Mouse (Mus musculus): ENCODE measurements around the gene Podxl2. TPM values are rescaled to one million over a fixed set of nuclear protein-coding genes. Genes with fewer than 3 reads are reported as not detected.

The Podxl2 gene
- total and polyA plus RNA-seq, 2 experiments from 2014 or later, result 60.8 to 90.9 TPM

DNA sequence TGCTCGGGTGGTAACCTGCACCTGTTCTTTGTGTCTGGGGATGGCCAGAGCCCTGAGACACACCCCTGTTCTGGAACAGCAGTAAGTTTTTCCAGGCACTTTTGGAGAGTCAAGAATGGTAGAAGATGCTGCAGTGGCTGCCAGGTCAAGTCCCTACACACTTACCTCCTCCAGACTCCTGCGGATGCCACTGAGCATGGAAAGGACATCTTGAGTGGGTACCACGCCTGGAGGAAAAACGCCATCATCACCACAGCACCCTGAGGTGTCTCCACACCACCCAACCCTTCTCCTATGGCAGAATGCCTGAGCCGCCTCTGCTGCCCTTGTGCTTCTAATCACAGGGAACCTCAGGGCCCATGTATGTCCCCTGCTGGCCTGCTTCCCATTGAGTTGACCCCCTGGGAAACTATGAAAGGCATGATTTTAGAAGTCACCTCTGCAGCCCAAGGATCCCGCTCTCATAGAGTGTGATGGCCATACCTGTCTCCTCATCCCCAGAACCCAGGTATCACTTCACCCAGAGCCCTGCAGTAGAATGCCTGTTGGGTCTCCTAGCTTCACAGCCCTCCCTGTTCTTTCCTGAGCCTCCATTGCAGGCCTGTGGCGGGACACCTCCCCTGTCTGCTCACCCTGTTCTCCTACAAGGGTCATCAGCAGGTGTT, 29.8 kb downstream of the Podxl2 start:
- 0 out of 2 replicates have a peak, but pooled peaks cover under 1% of the 10 kb centered on the region for H3K36me3 ChIP-seq (replicated peaks; ENCODE audit: control insufficient read depth, insufficient read depth, low read length)
- no peak for ATAC-seq (ENCODE audit: insufficient read depth, low read depth)
- TF ChIP-seq CTCF (IDR thresholded peaks at IDR 0.05; ENCODE audit: low read depth), result no peak
- no peak for TF ChIP-seq EP300 (IDR thresholded peaks at IDR 0.05; ENCODE audit: low read depth)
- H3K9me3 ChIP-seq (replicated peaks; ENCODE audit: control insufficient read depth, low read length), result no peaks in the 10 kb centered on the region
- no peak overlapping the region for H3K27ac ChIP-seq (ENCODE audit: low read depth)
- H3K27me3 ChIP-seq (ENCODE audit: control insufficient read depth, insufficient read depth, low read length), result no peaks in the 10 kb centered on the region
- H3K4me3 ChIP-seq (ENCODE audit: low read depth, low read length), result no peak overlapping the region
- DNase-seq (ENCODE audit: low spot score), result no peak
- peaks cover 12% of the 10 kb centered on the region for H3K4me1 ChIP-seq (ENCODE audit: control insufficient read depth, insufficient read depth)
- no peak overlapping the region for H3K9ac ChIP-seq (replicated peaks; ENCODE audit: low read depth, low read length)
- 85% methylated on average over 7 of the region's 7 CpGs for WGBS
- no peak overlapping the region for H3K4me2 ChIP-seq (ENCODE audit: low read depth, low read length)

- no peak for TF ChIP-seq CTCF (IDR thresholded peaks at IDR 0.05; ENCODE audit: low read depth)
- TF ChIP-seq EP300 (IDR thresholded peaks at IDR 0.05; ENCODE audit: low read depth), result no peak
- no peak overlapping the region for H3K4me3 ChIP-seq (ENCODE audit: low read depth, low read length)
- DNase-seq (ENCODE audit: low spot score), result no peak
- 84% methylated on average over 9 of the region's 9 CpGs for WGBS
- H3K36me3 ChIP-seq (replicated peaks; ENCODE audit: control insufficient read depth, insufficient read depth, low read length), result peaks cover 9% of the 10 kb centered on the region; the same call in 1 of the 2 replicates
- H3K4me1 ChIP-seq (ENCODE audit: control insufficient read depth, insufficient read depth), result peaks cover 12% of the 10 kb centered on the region
- no peaks in the 10 kb centered on the region for H3K27me3 ChIP-seq (ENCODE audit: control insufficient read depth, insufficient read depth, low read length)
- H3K9me3 ChIP-seq (replicated peaks; ENCODE audit: control insufficient read depth, low read length), result no peaks in the 10 kb centered on the region
- ATAC-seq (ENCODE audit: insufficient read depth, low read depth), result no peak
- no peak overlapping the region for H3K4me2 ChIP-seq (ENCODE audit: low read depth, low read length)
- no peak overlapping the region for H3K27ac ChIP-seq (ENCODE audit: low read depth)
- H3K9ac ChIP-seq (replicated peaks; ENCODE audit: low read depth, low read length), result no peak overlapping the region
Observed at GRCm38 (mm10) chr6:88843781-88844725, 30.8 kb downstream of the Podxl2 start.

DNA sequence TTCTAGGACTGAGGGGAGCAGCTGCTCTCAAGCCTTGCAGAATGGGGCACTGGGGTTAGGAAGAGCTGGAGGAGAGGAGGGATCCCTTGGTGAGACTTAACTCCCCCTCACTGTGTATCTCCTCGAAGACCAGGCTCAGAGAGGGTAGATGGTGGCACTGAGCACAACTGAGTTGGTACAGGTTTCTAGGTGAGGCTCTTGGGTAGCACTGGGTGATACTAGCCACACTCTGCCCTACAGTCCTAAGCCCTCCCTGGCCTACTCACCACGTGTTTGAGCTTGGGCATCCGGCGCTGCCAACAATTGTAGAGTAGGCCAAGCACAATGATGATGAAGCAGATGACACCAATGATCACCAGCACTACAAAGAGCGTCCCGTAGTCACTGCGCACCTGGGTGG, 31.6 kb downstream of the Podxl2 start:
- peak overlapping the region; percentile 79 for H3K9ac ChIP-seq (replicated peaks; ENCODE audit: low read depth, low read length)
- 69% methylated on average over 7 of the region's 7 CpGs for WGBS
- no peaks in the 10 kb centered on the region for H3K27me3 ChIP-seq (ENCODE audit: control insufficient read depth, insufficient read depth, low read length)
- ATAC-seq (ENCODE audit: insufficient read depth, low read depth), result no peak
- H3K4me3 ChIP-seq (ENCODE audit: low read depth, low read length), result peak overlapping the region; percentile 85
- no peak for DNase-seq (ENCODE audit: low spot score)
- H3K4me2 ChIP-seq (ENCODE audit: low read depth, low read length), result peak overlapping the region; percentile 91
- TF ChIP-seq EP300 (IDR thresholded peaks at IDR 0.05; ENCODE audit: low read depth) (no peak), CTCF (IDR thresholded peaks at IDR 0.05; ENCODE audit: low read depth) (no peak)
- no peak overlapping the region for H3K27ac ChIP-seq (ENCODE audit: low read depth)
- H3K4me1 ChIP-seq (ENCODE audit: control insufficient read depth, insufficient read depth), result peaks cover 12% of the 10 kb centered on the region
- no peaks in the 10 kb centered on the region for H3K9me3 ChIP-seq (replicated peaks; ENCODE audit: control insufficient read depth, low read length)
- H3K36me3 ChIP-seq (replicated peaks; ENCODE audit: control insufficient read depth, insufficient read depth, low read length), result peaks cover 17% of the 10 kb centered on the region; the same call in 1 of the 2 replicates

GRCm38 (mm10) chr6:88842731-88843151, 32.1 kb downstream of the Podxl2 start:
- Histone ChIP-seq H3K9ac (replicated peaks; ENCODE audit: low read depth, low read length) (peak overlapping the region; percentile 79), H3K4me1 (ENCODE audit: control insufficient read depth, insufficient read depth) (peaks cover 12% of the 10 kb centered on the region), H3K9me3 (replicated peaks; ENCODE audit: control insufficient read depth, low read length) (no peaks in the 10 kb centered on the region), H3K4me3 (ENCODE audit: low read depth, low read length) (peak overlapping the region; percentile 85), H3K27ac (ENCODE audit: low read depth) (peak overlapping the region; percentile 91), H3K36me3 (replicated peaks; ENCODE audit: control insufficient read depth, insufficient read depth, low read length) (peaks cover 22% of the 10 kb centered on the region), H3K4me2 (ENCODE audit: low read depth, low read length) (peak overlapping the region; percentile 91), H3K27me3 (ENCODE audit: control insufficient read depth, insufficient read depth, low read length) (no peaks in the 10 kb centered on the region)
- peak; percentile 0 for ATAC-seq (ENCODE audit: insufficient read depth, low read depth)
- WGBS, result 0% methylated on average over 31 of the region's 32 CpGs
- no peak for DNase-seq (ENCODE audit: low spot score)
- TF ChIP-seq CTCF (IDR thresholded peaks at IDR 0.05; ENCODE audit: low read depth) (no peak), EP300 (IDR thresholded peaks at IDR 0.05; ENCODE audit: low read depth) (no peak)

- H3K27ac ChIP-seq (ENCODE audit: low read depth), result peak within 1 kb of the TSS; percentile 91
- under 1% methylated on average over 72 of the region's 72 CpGs for WGBS
- H3K4me2 ChIP-seq (ENCODE audit: low read depth, low read length), result peak within 1 kb of the TSS; percentile 91
- TF ChIP-seq EP300 (IDR thresholded peaks at IDR 0.05; ENCODE audit: low read depth), result no peak
- TF ChIP-seq CTCF (IDR thresholded peaks at IDR 0.05; ENCODE audit: low read depth), result peak; percentile 60
- H3K4me1 ChIP-seq (ENCODE audit: control insufficient read depth, insufficient read depth), result peaks cover 12% of the 10 kb centered on the region
- H3K36me3 ChIP-seq (replicated peaks; ENCODE audit: control insufficient read depth, insufficient read depth, low read length), result peaks cover 29% of the 10 kb centered on the region
- peak within 1 kb of the TSS; percentile 85 for H3K4me3 ChIP-seq (ENCODE audit: low read depth, low read length)
- peak; percentile 95 for ATAC-seq (ENCODE audit: insufficient read depth, low read depth)
- no peaks in the 10 kb centered on the region for H3K9me3 ChIP-seq (replicated peaks; ENCODE audit: control insufficient read depth, low read length)
- peak; percentile 100 for DNase-seq (ENCODE audit: low spot score)
- H3K9ac ChIP-seq (replicated peaks; ENCODE audit: low read depth, low read length), result peak within 1 kb of the TSS; percentile 79
- H3K27me3 ChIP-seq (ENCODE audit: control insufficient read depth, insufficient read depth, low read length), result no peaks in the 10 kb centered on the region
Observed at GRCm38 (mm10) chr6:88841781-88842689, 32.8 kb downstream of the Podxl2 start, which contains the start of gene Abtb1. Abtb1 (minus strand) TSS chr6:88841984.
